Mouse (Mus musculus) adrenal gland, adult 2 months (tissue): ENCODE results near the gene Fam205a2. TPM values are rescaled to one million over a fixed set of nuclear protein-coding genes. Genes with fewer than 3 reads are reported as not detected.
"Not testable (repeated sequence)": the region's sequence is repeated elsewhere in the genome, so short reads cannot be mapped to it uniquely, and the experiment has no call there.

Source experiments
- DNase-seq: peaks from one replicate; pipeline ENCODE4 v3.0.0; 2021
- long read RNA-seq: library from polyadenylated mRNA; stranded (forward); transcript quantifications from one replicate; pipeline ENCODE4 v2.0.0, GENCODE M21; 2021
- polyA plus RNA-seq: library from polyadenylated mRNA; depleted of rRNA; stranded (reverse); fragments of >200 nt; gene quantifications from 2 replicates; pipeline ENCODE4 v1.2.3, GENCODE M21; 2012; rRNA removed
- total RNA-seq, 2 experiments: library from RNA; stranded (reverse); gene quantifications; 2 replicates each; pipeline ENCODE4 v1.2.3; 2021

The Fam205a2 gene
- total RNA-seq (not detected), polyA plus RNA-seq (not detected in 2 replicates)
- long read RNA-seq = 0 reads

GRCm38 (mm10) chr4:42528075-42528474 lies at the start of gene Fam205a2:
Gene Fam205a2, minus strand, starts transcription at chr4:42528175.
- not testable (repeated sequence) for DNase-seq

Other genes starting within 250 kb of the Fam205a2 start
- gene Gm21953, start 233.9 kb downstream of the Fam205a2 start, total RNA-seq = not detected
- gene Gm21953, start 233.9 kb downstream of the Fam205a2 start, polyA plus RNA-seq = not detected in 2 replicates
- not detected for gene Fam205a3, start 209.8 kb downstream of the Fam205a2 start, total RNA-seq
- gene Fam205a3, start 209.8 kb downstream of the Fam205a2 start, polyA plus RNA-seq = not detected in 2 replicates
- gene Gm21586, start 88.8 kb downstream of the Fam205a2 start, total RNA-seq = not detected
- gene Gm21586, start 88.8 kb downstream of the Fam205a2 start, polyA plus RNA-seq = not detected in 2 replicates
- under 1 TPM; 0.31 to 0.78 TPM for gene Gm2163, start 61.4 kb downstream of the Fam205a2 start, total RNA-seq
- 0.28 and 0.36 TPM in 2 replicates for gene Gm2163, start 61.4 kb downstream of the Fam205a2 start, polyA plus RNA-seq
- not detected for gene Gm10591, start 84.0 kb upstream of the Fam205a2 start, total RNA-seq
- not detected in 2 replicates for gene Gm10591, start 84.0 kb upstream of the Fam205a2 start, polyA plus RNA-seq
- 10 to 100 TPM; 14.5 to 24.0 TPM for gene Gm2564, start 101.5 kb upstream of the Fam205a2 start, total RNA-seq
- 13.6 and 16.2 TPM in 2 replicates for gene Gm2564, start 101.5 kb upstream of the Fam205a2 start, polyA plus RNA-seq
- not detected for gene Ccl27b, start 127.1 kb upstream of the Fam205a2 start, total RNA-seq
- not detected in 2 replicates for gene Ccl27b, start 127.1 kb upstream of the Fam205a2 start, polyA plus RNA-seq
- gene Il11ra2, start 133.7 kb upstream of the Fam205a2 start, total RNA-seq = not detected
- gene Il11ra2, start 133.7 kb upstream of the Fam205a2 start, polyA plus RNA-seq = 0.34 and 0.61 TPM in 2 replicates
- gene 4930578G10Rik, start 207.4 kb upstream of the Fam205a2 start, total RNA-seq = under 1 TPM in 1 of 2 experiments, not detected in 1; 0.55 TPM
- gene 4930578G10Rik, start 207.4 kb upstream of the Fam205a2 start, polyA plus RNA-seq = 0.26 TPM in 1 of 2 replicates, not detected in the other
- 1 to 10 TPM; 1.8 to 6.7 TPM for gene Ccl19, start 228.4 kb upstream of the Fam205a2 start, total RNA-seq
- gene Ccl19, start 228.4 kb upstream of the Fam205a2 start, polyA plus RNA-seq = 25.5 and 29.5 TPM in 2 replicates
- gene Ccl21a, start 245.8 kb upstream of the Fam205a2 start, total RNA-seq = 10 to 100 TPM in 1 of 2 experiments, 1 to 10 TPM in 1; 5.7 to 12.2 TPM
- gene Ccl21a, start 245.8 kb upstream of the Fam205a2 start, polyA plus RNA-seq = 2.3 and 3.8 TPM in 2 replicates